Mouse (Mus musculus): Measurements from ENCODE around the gene Tdrkh.

Gene Tdrkh

DNA sequence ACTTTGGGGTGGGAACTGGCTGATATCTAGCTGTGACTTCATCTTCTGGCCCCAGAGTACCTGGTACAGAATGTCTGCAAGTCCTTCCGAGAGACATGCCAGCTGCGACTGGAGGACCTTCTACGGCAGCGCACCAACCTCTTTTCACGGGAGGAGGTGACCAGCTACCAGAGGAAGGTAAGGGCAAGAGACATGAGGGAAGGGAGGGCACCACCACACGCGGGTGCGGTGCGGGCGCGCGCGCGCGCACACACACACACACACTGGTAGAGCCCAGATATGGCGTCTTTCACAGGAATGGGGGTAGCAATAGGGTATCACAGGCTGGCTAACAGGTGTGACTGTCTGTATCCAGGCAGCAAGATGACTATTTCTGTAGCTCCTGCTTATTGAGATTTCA lies 23.7 kb upstream of the Tdrkh start:
- no peak for DNase-seq (ENCODE audit: low read depth)

- DNase-seq (ENCODE audit: low read depth), result no peak
Observed at GRCm38 (mm10) chr3:94391001-94391400, 22.1 kb upstream of the Tdrkh start.

- DNase-seq (ENCODE audit: low read depth), result no peak
Observed at GRCm38 (mm10) chr3:94392128-94392527, 20.9 kb upstream of the Tdrkh start.

DNA sequence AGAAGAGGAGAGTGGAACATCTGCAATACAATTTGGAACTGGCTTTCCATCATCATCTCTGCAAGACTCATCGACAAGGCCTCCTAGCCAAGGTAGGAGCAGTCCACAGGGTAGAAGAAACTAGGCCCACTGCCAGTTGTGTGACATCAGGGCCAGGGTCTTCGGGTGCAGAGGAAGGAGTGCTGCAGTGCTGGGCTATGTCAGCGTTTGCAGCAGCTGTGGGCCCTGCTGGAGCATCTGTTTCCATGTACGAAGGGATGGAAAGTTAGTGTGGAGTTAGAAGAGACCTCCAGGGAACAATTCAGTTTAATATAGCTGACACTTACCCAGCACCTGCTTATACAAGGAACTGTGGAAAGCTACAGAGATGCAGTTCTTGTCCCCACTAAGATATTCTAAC lies 20.0 kb upstream of the Tdrkh start:
- DNase-seq (ENCODE audit: low read depth), result no peak

GRCm38 (mm10) chr3:94396336-94396735 lies 16.7 kb upstream of the Tdrkh start:
- no peak for DNase-seq (ENCODE audit: low read depth)

- no peak for DNase-seq (ENCODE audit: low read depth)
Observed at GRCm38 (mm10) chr3:94396851-94397250, 16.2 kb upstream of the Tdrkh start.

DNA sequence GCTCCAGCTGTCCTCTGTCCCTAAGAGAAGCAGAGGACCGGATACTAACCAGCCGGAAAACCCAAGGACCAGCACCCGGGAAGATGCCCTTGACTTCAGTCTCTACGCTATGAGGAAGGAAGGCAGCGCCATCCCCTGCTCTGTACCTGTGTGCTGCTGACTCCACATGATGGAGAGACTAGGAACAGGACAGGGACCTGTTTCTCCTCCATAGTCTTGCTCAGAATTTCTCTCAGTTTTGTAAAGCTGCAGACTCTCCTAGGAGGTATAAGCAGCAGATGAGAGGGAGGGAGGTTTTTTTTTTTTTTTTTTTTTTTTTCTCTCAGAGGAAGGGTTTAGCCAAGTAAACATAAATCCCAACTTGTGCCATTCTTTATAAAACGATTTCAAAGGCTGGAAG lies 14.9 kb upstream of the Tdrkh start, which contains the start of gene Lingo4:
TSS of gene Lingo4 (plus strand) at position 301 of the 400 bp plus-strand sequence.
- no peak for DNase-seq (ENCODE audit: low read depth)

GRCm38 (mm10) chr3:94398943-94399481 lies 14.1 kb upstream of the Tdrkh start:
- DNase-seq (ENCODE audit: low read depth), result no peak

- DNase-seq (ENCODE audit: low read depth), result no peak
Observed at GRCm38 (mm10) chr3:94399663-94400310, 13.3 kb upstream of the Tdrkh start.

GRCm38 (mm10) chr3:94402451-94402850 lies 10.6 kb upstream of the Tdrkh start:
- no peak for DNase-seq (ENCODE audit: low read depth)

DNA sequence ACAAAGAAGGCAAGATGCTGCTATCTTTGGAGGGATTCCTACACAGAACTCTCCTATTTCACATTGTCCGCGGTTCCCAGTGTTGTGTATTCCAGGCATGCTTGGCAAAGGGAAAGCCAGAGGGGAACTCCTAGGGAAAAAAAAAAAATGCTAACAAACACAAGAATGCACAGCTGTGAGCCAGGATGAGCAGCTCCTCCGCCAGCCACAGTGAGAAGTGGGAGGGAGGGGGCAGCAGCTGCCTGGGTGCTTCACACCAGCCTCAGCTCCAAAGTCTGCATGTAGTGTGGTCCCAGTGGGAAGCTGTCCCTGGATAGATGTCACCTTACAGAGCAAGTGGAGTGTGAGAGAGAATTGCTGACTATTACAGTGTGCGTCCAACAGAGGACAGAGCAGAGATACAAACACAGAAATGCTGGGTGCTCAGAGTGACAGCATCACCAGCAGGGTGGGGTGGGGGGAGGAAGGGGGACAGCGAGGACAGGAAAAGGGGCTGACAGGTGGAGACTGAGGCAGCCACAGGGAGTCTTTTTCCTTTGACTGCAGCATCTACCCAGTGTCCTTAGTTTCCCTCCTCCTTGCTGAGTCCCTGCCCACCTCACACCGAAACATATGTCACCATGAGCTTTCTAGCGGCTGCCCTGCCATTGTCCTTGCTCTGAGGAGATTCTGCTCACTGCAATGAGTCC lies 8.6 kb upstream of the Tdrkh start:
- no peak for DNase-seq (ENCODE audit: low read depth)

- no peak for DNase-seq (ENCODE audit: low read depth)
Observed at GRCm38 (mm10) chr3:94405561-94405960, 7.5 kb upstream of the Tdrkh start.

DNA sequence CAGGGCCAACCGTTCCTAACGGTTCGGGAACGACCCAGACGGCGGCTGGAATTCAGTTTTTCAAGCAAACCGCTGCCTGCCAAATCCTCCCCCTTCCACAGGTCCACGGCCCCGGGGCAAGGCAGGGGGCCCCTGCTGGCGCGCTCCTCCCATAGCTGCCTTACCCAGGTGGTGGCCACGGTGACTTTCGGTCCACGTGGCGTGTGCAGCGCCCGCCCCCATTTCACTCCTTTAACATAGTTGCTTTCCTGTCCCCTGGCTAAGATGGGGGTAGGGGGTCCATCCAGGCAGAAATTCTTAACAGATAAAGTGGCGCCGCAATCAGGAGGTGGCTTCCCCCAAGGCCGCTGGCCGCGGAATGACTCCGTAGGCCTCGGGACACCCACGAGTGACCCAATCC lies 543 bp upstream of the Tdrkh start:
- DNase-seq (ENCODE audit: low read depth), result peak; percentile 10

DNA sequence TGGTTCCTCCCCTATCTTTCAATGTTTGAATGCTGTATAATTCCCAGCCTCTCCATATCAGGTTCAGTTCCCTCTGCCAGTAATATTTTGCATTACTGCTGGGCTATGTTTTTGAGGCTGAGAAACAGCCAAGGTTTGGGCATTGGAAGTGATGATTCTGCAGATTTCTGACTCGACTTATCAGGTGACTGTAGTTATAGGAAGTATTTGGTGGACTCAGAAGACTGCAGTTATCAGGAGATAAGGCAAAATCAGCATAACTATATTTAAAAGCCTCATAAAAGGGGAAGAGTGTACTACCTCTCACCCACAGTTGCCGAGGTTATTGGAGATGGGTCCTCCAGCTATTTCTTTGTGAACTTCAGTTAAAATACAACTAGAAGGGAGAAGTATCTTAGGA lies 17.9 kb downstream of the Tdrkh start:
- no peak for DNase-seq (ENCODE audit: low read depth)

DNA sequence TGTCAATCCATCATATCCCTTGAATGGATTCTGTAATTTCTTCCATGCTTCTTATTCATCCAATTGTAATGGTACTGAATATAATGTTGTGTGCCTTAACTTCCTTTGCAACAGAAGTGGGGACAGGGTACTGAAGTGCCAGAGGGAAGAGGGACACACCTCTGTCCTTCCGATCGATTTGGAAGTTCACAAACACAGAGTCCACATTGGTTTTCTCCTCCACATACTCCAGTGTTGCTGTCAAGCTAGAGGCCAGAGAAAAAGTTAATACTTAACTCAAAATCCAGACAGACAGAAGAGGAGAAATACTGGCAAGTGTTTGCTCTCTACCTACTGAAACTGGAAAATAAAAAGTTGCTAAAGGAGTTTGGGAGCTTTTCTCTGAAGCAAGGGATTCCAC lies 21.2 kb downstream of the Tdrkh start:
- DNase-seq (ENCODE audit: low read depth), result no peak

DNA sequence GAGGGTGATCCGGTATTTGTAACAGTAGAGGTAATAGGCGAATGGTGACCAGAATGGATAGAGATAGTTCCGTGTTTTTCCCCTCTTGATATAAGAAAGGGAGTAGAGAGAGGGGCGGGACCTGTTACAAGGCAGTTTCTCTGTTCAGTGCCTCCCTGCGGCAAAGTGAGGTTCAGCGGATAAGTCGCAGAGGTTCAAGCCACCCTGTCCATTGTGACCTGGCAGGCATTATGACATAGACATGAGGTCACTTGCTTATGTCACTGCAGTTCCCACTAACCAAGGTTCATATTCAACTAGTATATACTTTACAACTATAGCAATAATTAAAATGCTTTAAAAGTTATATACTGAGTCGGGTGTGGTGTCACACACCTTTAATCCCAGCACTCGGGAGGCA lies 23.3 kb downstream of the Tdrkh start:
- DNase-seq (ENCODE audit: low read depth), result no peak

DNA sequence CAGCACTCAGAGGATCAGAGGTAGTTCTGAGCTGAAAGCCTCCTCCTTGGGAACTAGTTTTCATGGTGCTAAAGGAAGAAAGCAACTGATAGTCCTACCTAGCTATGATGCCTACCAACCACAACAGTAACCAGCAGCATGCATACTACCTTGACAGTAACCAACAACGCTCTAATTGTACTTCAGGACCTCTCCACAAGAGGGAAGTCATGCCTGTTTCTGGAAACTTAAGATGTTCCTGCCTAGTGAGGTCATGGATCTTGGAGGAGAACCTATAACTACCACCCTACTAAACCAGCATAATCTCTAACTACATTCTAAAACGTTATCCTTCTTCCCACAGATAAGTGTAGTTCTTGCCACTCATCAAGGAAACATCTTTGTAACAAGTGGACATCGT lies 28.1 kb downstream of the Tdrkh start:
- peak; percentile 29 for DNase-seq (ENCODE audit: low read depth)

GRCm38 (mm10) chr3:94442951-94443596 lies 30.0 kb downstream of the Tdrkh start, which contains the start of gene Mrpl9:
Gene Mrpl9 (plus strand): TSS chr3:94443318.
- peak; percentile 81 for DNase-seq (ENCODE audit: low read depth)

GRCm38 (mm10) chr3:94443597-94443964 lies 30.5 kb downstream of the Tdrkh start, which contains the start of gene Oaz3:
Gene Oaz3 (minus strand): TSS chr3:94443915.
- DNase-seq (ENCODE audit: low read depth), result no peak

DNA sequence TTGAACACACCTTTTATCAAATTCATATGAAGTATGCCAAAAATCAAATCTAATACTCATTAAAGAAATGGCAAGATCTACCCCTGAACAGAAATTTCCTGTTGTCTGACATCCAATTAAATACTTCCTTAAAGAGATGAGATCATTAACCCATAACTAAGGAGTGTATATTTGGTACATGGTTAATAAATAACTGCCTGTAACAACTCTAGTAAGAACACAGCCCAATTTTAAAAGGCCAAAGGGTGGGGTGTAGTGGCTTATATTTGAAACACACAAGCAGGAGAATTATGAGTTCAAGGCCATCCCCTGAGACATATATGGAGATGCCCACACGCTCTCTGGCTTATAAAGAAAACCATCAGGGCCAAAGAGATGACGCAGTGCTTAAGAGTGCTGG lies 36.3 kb downstream of the Tdrkh start:
- DNase-seq (ENCODE audit: low read depth), result no peak

DNA sequence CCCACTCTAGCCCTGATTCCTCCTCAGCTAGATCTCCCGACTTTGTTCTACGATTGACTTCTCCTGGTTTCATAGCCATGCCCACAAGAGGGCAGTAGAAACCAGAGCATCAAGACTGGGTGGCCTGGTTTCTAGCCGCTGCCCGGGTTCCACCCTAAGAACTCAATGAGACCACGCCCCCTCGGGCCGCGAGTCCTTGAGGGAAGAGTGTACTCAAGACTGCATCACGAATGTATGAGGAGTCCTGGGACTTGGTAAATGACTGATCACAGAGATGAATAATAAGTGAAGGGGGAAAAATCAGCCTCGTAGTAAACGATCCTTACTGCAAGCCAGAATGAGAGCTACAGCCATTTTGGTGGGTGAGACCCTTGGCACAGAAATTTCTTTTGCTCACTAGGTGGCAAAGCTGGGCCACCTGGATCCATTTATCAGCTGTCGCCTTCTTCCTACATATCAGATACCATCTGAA lies 43.5 kb downstream of the Tdrkh start:
- peak; percentile 95 for DNase-seq (ENCODE audit: low read depth)

- no peak for DNase-seq (ENCODE audit: low read depth)
Observed at GRCm38 (mm10) chr3:94457055-94457454, 44.0 kb downstream of the Tdrkh start.

- no peak for DNase-seq (ENCODE audit: low read depth)
Observed at GRCm38 (mm10) chr3:94459834-94460233, 46.8 kb downstream of the Tdrkh start.

Data from c-Kit-positive CD71-negative TER-119-negative erythroid progenitor cells, embryonic 14.5 days (primary cell).